Mouse (Mus musculus): Measurements from ENCODE around the gene Abtb2. TPM values are rescaled to one million over a fixed set of nuclear protein-coding genes. Genes with fewer than 3 reads are reported as not detected.
A peak's percentile ranks its signal among the peaks of the same experiment; 100 is the strongest.

Gene Abtb2
- total RNA-seq, 2 experiments from 2014 or later: 10.7 to 12.3 TPM

DNA sequence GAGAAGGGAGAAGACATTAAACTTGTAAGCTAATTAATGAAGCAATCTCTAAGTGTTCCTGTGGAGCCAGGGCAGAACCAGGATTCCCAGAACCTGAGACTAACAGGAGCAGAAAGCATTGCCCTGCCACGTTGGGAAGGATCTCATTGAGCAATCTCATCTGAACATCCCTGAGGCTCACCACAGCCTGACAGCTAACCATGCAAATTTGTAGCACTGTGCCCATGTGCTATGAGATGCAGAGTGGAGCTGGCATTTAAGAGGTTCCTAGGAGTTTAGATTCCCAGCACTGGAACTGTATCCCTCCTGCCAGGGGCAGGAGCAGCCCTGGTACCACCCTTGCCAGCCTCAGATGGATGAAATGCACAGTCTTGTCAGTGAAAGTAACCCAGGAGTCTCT, 95.6 kb downstream of the Abtb2 start:
- DNase-seq: no peak

DNA sequence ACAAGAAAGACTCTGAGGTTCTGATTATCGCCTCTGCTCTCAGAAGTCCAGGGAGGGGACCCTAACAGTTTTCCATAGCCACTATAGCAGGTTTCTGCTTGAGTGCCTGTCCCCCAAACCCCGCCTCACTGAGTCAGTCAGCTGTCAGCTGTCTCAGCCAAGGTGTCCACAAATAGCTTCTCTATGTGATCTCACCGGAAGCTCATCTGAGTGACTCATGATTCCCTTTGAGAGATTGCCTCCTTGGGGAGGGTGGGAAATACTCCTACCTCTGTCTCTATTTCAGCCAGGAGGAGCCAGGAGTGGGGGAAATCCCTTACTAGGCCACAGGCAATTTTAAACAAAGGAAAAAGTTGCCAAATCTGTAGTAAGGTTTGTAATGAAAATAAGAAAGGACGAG, 96.0 kb downstream of the Abtb2 start:
- peak; percentile 65 for DNase-seq

DNA sequence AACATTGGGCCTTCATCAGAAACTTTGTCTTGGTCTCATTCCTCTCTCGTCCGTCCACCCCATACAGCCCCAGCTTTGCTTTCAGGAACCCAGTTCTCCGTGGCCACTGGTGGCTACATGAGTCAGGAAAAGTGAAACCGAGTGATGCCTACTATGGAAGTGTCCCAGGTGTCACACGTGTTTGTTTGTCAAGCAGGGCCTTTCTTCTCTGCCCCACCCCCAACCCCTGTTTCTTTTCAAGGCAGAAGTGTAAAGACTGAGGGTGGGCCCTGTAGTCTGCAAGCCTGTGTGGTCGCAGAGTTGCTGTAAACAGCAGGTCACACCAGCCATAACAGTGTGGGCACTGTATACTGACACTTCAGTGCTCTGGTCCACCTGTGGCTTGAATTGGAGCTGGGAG, 98.2 kb downstream of the Abtb2 start:
- no peak for DNase-seq

DNA sequence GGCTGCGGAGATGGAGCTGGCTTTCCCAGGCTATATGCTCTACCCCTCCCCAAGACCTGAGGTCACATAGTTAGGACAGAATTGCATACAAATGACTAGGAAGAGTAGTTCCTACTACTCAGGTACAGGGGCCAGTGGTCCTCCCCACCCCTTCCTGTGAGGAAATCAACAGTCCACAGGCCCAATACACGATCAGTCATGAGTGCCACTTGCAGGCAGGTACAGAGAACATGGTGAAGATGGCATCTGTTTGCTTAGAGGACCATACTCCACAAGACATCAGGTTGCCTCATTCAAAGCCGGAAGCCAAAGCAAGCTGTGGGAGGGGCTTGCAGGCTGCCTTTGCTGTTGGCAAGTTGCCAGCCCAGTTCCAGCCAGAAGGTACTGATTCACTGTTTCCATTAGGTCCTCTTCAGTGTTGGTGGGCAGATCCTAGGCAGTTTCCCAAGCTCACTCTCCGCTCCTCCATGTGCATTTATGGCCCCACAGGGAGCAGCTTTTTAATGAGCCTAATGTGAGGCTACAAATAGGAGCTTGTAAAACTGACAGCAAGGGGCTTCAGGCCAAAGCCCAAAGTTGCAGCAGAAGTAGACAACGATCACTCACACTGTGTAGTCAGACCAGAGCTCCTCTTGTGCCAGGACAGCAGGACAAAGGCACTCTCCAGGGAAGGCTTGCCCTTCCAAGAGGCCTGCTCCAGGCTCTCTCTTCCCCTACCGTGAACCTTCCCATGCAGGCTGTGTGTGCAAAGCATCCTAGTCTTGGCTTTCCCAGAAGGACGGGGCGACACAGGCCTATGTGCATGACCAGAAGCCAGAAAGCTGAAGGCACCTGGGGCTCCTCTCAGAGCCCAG, 102.1 kb downstream of the Abtb2 start:
- peak; percentile 65 for DNase-seq

DNA sequence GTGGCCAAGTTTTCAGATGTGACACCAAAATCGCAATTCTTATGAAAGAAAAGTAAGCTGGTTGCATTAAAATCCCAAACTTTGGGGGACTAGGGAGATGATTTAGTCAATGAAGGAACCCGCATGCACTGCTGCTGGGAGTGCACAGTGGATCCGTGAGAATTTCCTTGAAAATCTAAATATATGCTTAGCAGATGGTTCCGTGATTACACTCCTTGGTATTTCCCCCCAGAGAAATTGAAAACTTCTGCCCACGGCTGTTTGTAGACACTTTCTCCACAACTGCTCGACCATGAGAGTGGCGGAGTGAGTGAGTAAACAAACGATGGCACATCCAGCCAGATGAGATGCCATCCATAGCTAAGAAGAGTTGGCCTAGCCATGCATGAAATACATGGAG, 102.8 kb downstream of the Abtb2 start:
- no peak for DNase-seq

DNA sequence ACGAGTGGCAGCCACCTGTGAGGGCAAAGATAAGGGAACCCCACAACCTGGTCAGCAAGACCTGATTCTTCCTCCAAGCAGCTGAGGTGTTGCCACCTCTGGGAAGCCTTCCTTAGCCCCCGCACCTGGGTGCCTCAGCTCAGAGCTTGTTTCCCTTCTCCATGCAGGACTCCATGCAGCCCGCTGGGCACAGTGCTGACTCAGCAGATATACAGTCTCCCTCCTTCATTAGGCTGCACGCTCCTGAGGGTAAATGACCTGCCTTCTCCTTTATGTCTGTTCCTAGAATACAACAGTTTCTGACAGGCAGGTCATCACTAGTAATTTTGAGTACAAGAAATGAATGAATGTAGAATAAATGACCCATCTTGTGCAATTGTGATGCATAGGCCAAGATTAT, 103.5 kb downstream of the Abtb2 start:
- no peak for DNase-seq

DNA sequence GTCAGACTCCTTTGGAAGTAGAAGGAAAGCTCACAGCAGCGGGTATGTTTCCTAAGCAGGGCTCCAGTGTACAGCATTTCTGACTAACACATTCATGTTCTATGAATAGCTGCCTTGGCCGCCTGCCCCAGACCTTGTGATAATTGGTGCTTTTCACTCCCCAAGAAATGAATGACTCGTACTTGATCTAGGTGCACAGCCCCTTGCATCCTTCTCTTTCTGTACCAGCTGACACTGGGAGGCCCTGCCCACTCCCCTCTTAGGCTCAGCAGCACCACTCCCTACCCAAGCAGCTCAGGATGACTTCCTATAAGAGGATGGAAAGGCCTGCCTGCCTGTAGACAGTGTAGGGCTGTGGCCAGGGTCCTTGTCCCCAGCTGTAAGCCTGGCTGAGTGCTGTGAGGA, 104.2 kb downstream of the Abtb2 start:
- peak; percentile 82 for DNase-seq

DNA sequence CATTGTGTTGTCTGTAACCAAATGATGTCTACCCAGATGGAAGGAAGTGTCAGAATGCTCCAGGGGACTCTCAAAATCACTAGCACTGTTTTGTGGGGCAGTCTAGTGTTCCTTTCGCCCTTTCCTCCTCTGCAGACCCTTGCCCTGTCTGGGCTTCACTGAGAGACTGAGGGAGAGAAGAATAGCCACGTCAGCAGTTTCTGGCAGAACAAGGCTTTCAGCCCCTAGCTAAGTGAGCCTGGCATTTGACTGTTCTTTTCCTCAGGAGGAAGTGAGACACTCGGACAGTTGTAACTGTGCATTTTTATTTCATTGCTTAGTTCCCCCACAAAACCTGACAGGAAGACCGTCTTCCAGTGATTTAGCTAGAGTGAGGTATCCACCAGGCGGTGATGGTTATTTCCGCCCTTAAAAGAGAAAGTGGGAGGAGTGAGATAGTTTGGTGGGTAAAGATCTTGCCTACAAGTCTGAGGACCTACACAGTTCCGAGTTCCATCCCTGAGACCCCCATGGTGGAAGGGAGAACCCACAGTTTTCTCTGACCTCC, 106.5 kb downstream of the Abtb2 start:
- DNase-seq: no peak

DNA sequence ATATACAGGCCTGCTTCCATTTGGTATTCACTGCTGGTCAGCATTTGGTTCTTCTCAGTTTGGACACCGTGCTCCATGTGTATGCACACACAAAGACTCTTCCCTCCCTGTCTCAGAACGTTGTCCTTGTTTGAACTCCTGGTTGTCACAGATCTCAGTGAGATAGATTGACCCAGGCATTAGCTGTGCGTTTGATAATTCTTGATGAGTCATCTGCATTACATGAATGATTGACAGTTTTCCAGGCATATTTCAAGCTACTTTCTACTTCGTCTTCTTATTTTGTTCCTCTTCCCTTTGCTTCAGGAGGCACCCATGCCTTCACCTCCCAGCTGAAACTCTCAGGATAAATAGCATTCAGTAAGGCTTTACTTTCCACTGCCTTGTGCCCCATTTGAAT, 107.5 kb downstream of the Abtb2 start:
- no peak for DNase-seq

DNA sequence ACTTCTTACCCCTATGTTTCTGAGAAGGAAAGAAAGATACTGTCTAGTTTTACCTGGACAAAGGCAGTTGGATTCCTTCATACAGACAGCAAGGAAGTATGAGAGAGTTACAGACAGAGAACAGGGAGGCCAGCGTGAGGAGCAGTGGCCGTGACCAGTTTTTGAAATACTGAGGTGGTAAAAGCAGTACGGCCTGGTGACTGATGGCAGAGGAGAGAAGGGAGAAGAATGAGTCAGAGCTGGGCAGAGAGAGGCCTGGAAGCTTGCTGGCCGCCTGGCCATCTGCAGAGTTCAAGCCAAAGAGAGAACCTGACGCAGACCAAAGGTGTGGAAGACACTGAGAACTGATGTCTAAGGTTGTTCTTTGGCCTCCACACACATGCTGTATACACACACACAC, 109.3 kb downstream of the Abtb2 start:
- DNase-seq: no peak

DNA sequence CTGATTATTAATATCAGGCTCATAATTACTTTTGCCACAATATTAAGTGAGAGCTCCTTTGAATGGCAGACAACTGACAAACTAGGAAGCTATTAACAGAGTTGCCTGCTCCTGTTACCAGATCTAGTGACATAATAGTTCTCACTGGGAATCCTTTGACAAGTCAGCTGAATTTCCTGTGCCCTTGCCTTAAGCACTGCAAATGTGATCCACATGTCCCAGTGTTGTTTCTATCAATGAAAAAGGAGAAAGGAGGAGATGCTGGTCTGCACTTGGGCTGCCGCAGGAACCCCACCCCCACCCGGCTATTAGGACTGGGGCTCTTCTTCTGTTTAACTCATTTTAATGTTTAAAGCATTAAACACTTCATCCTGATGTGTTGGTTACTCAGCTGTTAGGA, 110.7 kb downstream of the Abtb2 start:
- DNase-seq: no peak

DNA sequence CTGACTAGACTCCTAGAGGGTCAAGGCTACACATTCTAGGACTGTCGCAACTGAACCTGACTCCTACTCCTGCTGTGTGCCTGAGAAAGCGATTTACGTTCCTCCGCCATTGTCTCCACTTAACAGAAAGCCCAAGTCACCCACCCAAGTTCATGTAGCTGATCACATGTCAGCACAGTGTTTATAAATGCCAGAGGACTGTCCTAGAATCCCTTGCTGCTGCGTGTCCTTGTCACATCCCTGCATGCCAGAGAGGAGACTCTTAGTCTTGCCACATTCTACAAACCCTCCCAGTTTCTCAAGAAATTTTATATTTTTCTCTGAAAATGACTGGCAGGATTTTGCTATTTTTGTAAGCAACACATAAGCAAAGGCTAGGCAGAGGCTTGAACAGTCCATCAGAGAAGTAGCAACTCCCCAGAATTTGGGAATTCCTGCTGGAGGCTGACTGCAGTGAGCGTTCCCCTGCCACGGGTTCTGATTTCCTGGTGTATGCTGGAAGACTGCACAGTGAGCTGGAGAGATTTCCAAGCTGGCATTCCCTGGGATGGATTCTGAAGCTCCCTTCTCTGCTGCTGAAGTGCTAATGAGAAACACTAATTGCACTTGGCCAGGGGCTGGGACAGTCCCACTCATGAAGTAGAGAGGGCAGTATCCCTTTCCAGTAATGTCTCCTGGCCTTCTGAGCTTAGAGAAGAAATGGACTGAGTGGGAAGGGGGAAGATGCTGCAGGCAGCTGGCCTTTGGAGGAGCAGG, 111.7 kb downstream of the Abtb2 start:
- DNase-seq: no peak

DNA sequence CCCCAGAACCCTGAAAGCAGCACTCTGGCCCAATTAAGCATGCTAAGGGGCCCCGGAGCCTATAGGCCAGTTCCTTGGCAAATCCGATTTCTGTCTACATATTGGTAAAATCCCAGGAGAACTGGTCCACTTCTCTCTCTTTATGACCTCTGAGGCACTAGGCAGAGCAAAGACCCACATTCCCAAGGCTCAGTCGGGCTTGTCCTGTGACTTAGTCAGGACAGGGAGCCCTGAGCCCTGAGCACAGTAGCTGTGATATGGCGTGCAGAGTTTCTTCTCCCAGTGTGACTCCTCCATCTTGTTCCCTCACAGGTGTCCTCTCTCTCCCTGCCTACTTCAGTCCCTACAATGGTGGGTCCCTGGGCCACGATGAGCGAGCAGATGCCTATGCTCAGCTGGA, 112.3 kb downstream of the Abtb2 start:
- DNase-seq: no peak

DNA sequence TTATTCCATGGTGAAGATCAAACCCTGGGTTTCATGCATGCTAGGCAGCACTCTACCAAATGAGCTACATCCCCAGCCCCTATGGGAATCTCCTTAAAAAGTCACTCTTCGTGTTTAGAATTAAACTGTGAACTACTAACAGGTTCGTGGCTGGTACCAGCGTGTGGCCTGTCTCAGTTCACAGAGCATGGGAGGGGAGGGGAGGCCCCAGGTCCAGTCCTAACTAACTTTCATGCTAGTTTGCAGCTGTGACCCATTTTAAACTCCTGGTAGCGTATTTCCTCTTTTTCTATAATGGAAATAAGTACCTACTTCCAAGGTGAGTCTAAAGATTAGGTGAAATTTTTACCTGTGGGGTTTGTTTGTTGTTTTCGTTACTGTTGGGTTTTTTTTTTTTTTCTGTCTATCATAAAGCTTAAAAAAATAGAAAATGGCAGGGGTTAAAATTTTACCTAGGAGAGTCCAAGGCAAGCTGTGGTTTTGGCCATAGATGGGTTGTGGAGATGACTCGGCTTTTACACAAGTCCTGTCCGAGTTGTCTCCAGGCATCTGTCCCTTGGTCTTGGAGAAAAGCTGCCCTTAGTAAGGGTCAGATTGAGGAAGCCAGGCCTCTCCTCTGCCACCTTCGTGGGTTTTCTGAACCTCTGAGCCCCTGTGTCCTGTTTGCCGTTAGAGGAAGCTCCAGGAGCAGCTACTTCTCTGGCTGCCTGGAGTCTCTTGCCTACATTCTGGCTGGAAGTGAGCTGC, 114.4 kb downstream of the Abtb2 start:
- no peak for DNase-seq

DNA sequence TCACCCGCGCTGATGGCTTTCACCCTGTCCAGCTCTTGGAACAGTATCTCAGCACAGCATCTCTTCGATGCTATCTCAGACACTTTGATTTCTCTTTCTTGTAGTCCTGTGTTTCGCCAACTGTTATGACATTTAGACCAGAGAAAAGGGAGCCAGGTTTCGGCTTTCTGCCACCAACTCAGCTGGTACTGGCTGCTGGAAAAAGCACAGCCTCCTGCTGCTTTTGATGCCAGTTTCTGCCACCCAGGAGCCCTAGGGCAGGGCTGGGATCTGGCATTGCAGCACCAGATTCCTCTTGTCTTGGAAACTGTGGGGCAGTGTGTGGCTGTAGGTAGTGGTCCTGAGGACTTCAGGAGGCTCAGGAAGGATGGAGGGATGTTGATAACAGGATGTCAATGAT, 115.0 kb downstream of the Abtb2 start:
- DNase-seq: no peak

DNA sequence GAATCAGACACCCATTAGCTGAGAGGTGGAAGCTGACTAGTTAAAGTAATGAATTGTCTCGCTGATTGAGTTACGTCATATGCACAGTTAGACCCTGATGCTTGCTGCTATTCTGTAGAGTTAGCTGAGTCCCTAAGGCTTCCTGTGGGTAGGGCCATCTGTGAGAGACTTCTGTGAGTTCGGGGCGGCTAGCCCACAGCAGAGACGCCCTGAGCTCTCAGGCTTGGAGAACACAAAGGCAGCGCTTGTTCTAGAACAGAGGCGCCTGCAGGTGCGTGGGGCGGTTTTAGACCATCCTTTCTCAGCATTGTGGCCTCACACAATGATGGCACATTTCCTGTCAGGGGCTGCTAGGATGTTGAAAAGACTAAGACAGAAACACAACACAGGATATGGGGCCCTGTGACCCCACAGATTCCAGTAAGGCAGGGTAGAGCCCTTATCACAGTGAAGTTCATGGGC, 116.2 kb downstream of the Abtb2 start:
- no peak for DNase-seq

DNA sequence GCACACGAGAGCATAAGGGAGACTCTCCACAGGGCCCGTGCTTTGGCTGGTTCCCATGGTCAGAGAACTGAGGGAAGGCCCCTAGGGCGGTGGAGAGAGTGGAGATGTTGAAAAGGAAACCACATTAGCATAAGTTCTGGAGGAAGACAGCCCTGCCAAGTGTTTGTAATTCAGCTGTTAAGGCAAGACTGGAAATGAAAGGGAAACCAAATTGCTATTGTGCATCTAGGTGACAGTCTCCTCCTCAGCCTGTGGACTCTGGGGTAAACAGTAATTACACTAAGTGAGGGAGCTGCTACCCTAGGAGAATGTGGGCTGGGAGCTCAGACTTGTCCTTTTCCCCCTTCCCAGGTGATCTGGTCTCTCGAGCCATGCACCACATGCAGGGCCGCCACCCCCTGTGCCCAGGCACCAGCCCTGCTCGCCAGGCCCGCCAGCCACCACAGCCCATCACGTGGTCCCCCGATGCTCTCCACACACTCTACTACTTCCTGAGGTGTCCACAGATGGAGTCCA, 116.9 kb downstream of the Abtb2 start:
- DNase-seq: no peak

DNA sequence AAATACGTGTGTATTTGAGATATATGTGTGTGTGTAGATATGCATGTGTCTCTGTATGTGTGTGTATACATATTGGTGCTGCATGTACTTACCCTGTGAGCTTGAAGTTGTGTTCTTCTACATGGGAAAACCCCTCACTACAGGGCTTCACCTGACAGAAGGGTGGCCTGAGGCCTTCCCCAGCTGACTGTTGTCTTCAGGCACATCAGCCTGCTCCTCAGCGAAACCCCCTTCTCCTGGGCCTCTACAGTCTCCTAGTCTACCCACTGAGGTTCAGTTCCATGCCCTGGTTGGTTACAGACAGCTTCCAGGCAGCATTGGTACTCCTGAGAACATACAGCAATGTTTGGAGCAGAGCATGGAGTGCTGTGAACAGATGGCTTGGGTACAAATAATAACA, 118.3 kb downstream of the Abtb2 start:
- DNase-seq: no peak

DNA sequence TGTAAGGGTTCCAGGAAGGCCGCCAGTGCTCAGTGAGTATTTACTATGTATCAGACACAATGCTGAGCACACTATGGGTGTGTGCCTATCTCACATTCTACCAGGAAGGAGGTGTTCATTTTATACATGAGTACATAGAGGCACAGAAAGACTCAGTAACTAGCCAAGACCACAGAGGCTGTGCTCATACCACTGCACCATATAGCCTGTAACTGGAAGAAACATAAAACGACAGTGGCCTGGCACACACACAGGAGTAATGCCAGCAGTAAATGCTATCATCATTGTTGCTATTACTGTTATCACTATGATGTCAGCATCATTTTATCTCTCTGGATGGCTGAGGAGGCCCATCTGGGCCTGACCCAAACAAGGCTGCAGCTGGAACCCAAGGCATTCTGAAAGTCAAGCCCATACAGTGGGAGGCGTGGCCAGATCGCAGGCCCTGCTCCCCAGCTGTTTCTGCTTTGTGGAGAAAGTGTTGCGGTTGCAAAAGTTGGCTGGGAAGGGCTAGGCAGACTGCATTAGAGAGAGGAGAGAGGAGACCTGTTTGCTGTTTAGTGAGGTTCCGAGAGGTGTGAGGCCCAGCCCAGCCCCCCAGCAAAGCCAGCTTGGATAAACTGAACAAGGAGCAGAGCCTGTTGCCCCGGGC, 118.9 kb downstream of the Abtb2 start:
- DNase-seq: no peak

DNA sequence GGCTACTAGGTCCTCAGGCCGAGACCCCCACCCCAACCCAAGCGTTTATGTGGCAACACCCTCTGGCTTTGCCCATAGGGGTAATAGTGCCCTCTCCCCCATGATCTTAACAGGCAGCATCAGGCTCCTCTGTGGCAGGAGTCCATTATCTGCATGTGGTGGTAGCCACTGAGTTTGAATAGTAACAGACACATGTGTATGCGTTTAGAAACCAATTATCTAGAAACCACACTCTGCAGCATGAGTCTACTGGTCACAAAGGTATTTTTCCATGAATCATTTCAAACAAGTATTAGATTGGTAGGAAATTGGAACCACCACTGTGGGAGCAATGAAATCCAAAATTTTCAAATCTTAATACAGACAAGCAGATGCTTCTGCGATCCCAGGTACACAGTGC, 119.5 kb downstream of the Abtb2 start:
- no peak for DNase-seq

DNA sequence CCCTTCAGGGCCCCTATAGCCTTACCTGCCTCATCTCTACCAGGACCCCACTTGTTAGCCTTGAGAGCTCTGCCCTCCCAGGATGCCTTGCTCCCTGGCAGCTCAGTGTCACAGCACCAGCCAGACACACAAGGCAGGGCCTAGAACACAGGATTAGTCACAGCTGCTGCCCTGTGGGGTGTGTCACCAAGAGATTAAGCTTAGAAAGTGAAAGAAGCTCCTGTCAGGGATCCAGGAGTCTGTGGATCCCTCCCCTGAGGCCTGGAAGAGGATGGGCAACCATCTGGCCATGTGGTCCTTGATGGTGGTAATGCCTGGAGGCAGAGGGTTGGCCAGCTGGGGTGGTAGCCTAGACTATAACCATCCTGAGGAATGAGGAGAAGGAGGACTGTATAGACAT, 121.0 kb downstream of the Abtb2 start:
- no peak for DNase-seq

DNA sequence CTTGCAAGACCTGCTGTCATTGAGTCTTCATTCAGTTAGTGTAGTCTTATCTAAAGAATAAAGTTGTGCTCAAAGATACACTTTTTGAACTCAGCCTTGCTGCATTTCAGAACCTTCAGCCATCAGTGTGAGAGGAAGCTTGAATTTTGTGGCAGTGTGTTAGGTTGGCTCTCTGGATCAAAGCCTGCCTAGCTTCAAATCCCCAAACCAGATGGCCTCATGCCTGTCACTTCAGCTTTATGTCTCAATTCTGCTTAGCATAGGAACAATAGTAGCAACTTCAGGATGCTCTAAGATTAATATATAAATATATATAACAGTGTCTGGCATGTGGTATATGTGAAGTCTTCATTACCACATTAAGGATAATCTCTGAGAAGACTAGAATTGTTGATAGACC, 121.8 kb downstream of the Abtb2 start:
- no peak for DNase-seq
